Mouse (Mus musculus) embryonic facial prominence, embryonic 15.5 days (tissue): ENCODE data around the gene Napb. TPM values are rescaled to one million over a fixed set of nuclear protein-coding genes. Genes with fewer than 3 reads are reported as not detected.

ENCODE experiments used
- ATAC-seq: fragments of 200-750 bp; cut with Nextera tagmentation; 2 replicates; pipeline ENCODE4 v1.8.0; 2017; ENCODE audit warnings: low read depth, moderate TSS enrichment; ENCODE audit not compliant: insufficient number of reproducible peaks, low FRiP score, low TSS enrichment
- H3K27ac ChIP-seq: fragments of 300-500 bp; sonication (generic); replicated peaks from 2 replicates; pipeline ENCODE4 v1.5.1; 2015; ENCODE audit warnings: mild to moderate bottlenecking, inconsistent platforms
- H3K27me3 ChIP-seq: fragments of 300-500 bp; sonication (generic); 2 replicates; pipeline ENCODE4 v1.6.1; 2015; ENCODE audit warnings: inconsistent platforms
- H3K36me3 ChIP-seq: fragments of 300-500 bp; sonication (generic); 2 replicates; pipeline ENCODE4 v1.6.1; 2015; ENCODE audit warnings: mild to moderate bottlenecking, inconsistent platforms
- H3K4me1 ChIP-seq: fragments of 300-500 bp; sonication (generic); 2 replicates; pipeline ENCODE4 v1.6.1; 2015; ENCODE audit warnings: inconsistent platforms
- H3K4me2 ChIP-seq: fragments of 300-500 bp; sonication (generic); replicated peaks from 2 replicates; pipeline ENCODE4 v1.6.1; 2015; ENCODE audit warnings: mild to moderate bottlenecking, inconsistent platforms
- H3K4me3 ChIP-seq: fragments of 300-500 bp; sonication (generic); replicated peaks from 2 replicates; pipeline ENCODE4 v1.5.1; 2015; ENCODE audit warnings: mild to moderate bottlenecking, inconsistent platforms
- H3K9ac ChIP-seq: fragments of 300-500 bp; sonication (generic); 2 replicates; pipeline ENCODE4 v1.6.1; 2015; ENCODE audit warnings: inconsistent platforms
- H3K9me3 ChIP-seq: fragments of 300-500 bp; sonication (generic); replicated peaks from 2 replicates; pipeline ENCODE4 v1.6.1; 2016; ENCODE audit warnings: inconsistent platforms
- WGBS: fragments of 180-500 bp; shearing (Covaris S2); methylation state at CpG from one replicate; pipeline ENCODE4 v1.1.7; 2015; 5-methylcytosine and 5-hydroxymethylcytosine counted together
- polyA plus RNA-seq: library from polyadenylated mRNA; unstranded; fragments of >200 nt; fragmentation: Nextera tagmentation; extraction: Ambion mirVana; gene quantifications from 2 replicates; pipeline ENCODE4 v1.2.1, GENCODE M21; 2015

The Napb gene
- polyA plus RNA-seq, 1 experiment from 2014 or later: 5.6 TPM

GRCm38 (mm10) chr2:148685709-148686108 lies 46.6 kb downstream of the Napb start:
- Histone ChIP-seq H3K27me3 (no peaks in the 10 kb centered on the region), H3K27ac (no peak overlapping the region), H3K4me3 (no peak overlapping the region), H3K9me3 (no peaks in the 10 kb centered on the region), H3K9ac (no peak overlapping the region), H3K36me3 (peaks cover 59% of the 10 kb centered on the region), H3K4me2 (no peak overlapping the region), H3K4me1 (peaks cover 11% of the 10 kb centered on the region)
- 85% methylated on average over 3 of the region's 3 CpGs for WGBS
- ATAC-seq: no peak

- ATAC-seq: no peak
- no peaks in the 10 kb centered on the region for H3K9me3 ChIP-seq
- H3K27ac ChIP-seq: no peak overlapping the region
- H3K4me2 ChIP-seq: no peak overlapping the region
- no peaks in the 10 kb centered on the region for H3K27me3 ChIP-seq
- peaks cover 53% of the 10 kb centered on the region for H3K36me3 ChIP-seq
- no peak overlapping the region for H3K4me3 ChIP-seq
- 91% methylated on average over 2 of the region's 2 CpGs for WGBS
- peaks cover 15% of the 10 kb centered on the region for H3K4me1 ChIP-seq
- no peak overlapping the region for H3K9ac ChIP-seq
Observed at GRCm38 (mm10) chr2:148684972-148685371, 47.3 kb downstream of the Napb start.

GRCm38 (mm10) chr2:148683031-148683430 lies 49.2 kb downstream of the Napb start:
- no peak overlapping the region for H3K27ac ChIP-seq
- H3K4me3 ChIP-seq: no peak overlapping the region
- no peaks in the 10 kb centered on the region for H3K27me3 ChIP-seq
- H3K9me3 ChIP-seq: no peaks in the 10 kb centered on the region
- H3K4me2 ChIP-seq: no peak overlapping the region
- H3K36me3 ChIP-seq: peaks cover 42% of the 10 kb centered on the region
- H3K4me1 ChIP-seq: peaks cover 31% of the 10 kb centered on the region
- 86% methylated on average over 1 of the region's 1 CpGs for WGBS
- no peak for ATAC-seq
- H3K9ac ChIP-seq: no peak overlapping the region

- peaks cover 31% of the 10 kb centered on the region for H3K36me3 ChIP-seq
- H3K4me1 ChIP-seq: peaks cover 41% of the 10 kb centered on the region
- peak overlapping the region; percentile 92 for H3K27ac ChIP-seq
- no peaks in the 10 kb centered on the region for H3K27me3 ChIP-seq
- peak overlapping the region; percentile 82 for H3K4me3 ChIP-seq
- WGBS: 9% methylated on average over 17 of the region's 17 CpGs
- ATAC-seq: peak; percentile 32
- peak overlapping the region; percentile 82 for H3K9ac ChIP-seq
- peak overlapping the region; percentile 89 for H3K4me2 ChIP-seq
- no peaks in the 10 kb centered on the region for H3K9me3 ChIP-seq
Observed at GRCm38 (mm10) chr2:148681461-148681891, 50.8 kb downstream of the Napb start.

- Histone ChIP-seq H3K4me1 (peaks cover 41% of the 10 kb centered on the region), H3K9me3 (no peaks in the 10 kb centered on the region), H3K4me2 (peak within 1 kb of the TSS; percentile 89), H3K27me3 (no peaks in the 10 kb centered on the region), H3K27ac (peak within 1 kb of the TSS; percentile 92), H3K4me3 (peak within 1 kb of the TSS; percentile 82), H3K9ac (peak within 1 kb of the TSS; percentile 82), H3K36me3 (peaks cover 31% of the 10 kb centered on the region)
- WGBS: under 1% methylated on average over 39 of the region's 39 CpGs
- peak; percentile 95 for ATAC-seq
Observed at GRCm38 (mm10) chr2:148680775-148681291, 51.4 kb downstream of the Napb start, which contains the start of gene Gzf1. Gene Gzf1 (plus strand): TSS chr2:148681023.

DNA sequence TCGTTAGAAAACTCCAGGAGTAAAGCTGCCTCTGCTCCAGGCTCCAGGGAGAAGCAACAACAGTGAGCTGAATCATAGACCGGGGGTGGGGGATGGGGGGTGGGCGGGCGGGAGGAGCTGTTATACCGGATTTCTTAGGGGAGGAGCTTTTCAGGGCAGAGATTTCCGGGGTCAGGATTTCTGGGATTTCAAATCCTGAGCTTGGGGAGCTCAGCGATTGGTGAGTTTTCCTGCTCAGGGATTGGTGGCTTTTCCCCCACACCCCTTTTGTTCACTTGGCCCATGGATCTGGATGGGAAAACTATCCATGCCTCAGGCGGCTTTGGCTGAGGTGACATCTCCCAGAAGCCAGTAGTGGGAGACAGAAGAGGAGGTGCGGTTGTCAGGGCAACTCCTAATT lies 52.9 kb downstream of the Napb start:
- peak; percentile 59 for ATAC-seq
- Histone ChIP-seq H3K9me3 (no peaks in the 10 kb centered on the region), H3K4me2 (peak overlapping the region; percentile 89), H3K4me1 (peaks cover 43% of the 10 kb centered on the region), H3K27me3 (no peaks in the 10 kb centered on the region), H3K9ac (no peak overlapping the region), H3K27ac (peak overlapping the region; percentile 93), H3K36me3 (peaks cover 31% of the 10 kb centered on the region), H3K4me3 (peak overlapping the region; percentile 82)
- 3% methylated on average over 9 of the region's 9 CpGs for WGBS

DNA sequence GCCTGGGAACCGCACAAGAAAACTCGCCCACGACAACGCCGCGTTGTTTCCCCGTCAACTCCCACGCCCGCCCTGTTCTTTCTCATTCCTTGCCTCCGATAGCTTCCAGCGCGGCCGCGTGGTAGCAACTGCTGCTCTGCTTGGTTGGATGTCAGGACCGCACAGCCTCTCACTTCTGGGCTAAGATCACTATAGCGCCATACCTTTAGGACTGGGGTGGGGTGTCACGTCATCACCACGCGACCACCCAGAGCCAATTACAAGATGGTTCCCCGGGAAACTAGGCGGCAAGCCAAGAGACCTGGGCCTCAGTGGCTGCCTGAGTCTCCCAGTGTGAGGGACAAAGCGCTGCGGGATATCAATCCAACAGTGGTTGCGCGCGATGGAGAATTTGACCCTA lies 54.5 kb downstream of the Napb start:
- Histone ChIP-seq H3K9ac (peak overlapping the region; percentile 12; the same call in 1 of the 2 replicates), H3K4me1 (peaks cover 56% of the 10 kb centered on the region), H3K36me3 (peaks cover 21% of the 10 kb centered on the region), H3K4me2 (peak overlapping the region; percentile 50), H3K27ac (peak overlapping the region; percentile 83), H3K27me3 (no peaks in the 10 kb centered on the region), H3K4me3 (peak overlapping the region; percentile 46), H3K9me3 (no peaks in the 10 kb centered on the region)
- WGBS: 9% methylated on average over 26 of the region's 26 CpGs
- ATAC-seq: 0 out of 2 replicates have a peak, but pooled peaks have one; percentile 21

GRCm38 (mm10) chr2:148672199-148673096 lies 59.8 kb downstream of the Napb start, which contains the start of gene Nxt1:
Gene Nxt1 (plus strand): TSS chr2:148672601.
- Histone ChIP-seq H3K27ac (peak within 1 kb of the TSS; percentile 82), H3K9me3 (no peaks in the 10 kb centered on the region), H3K27me3 (no peaks in the 10 kb centered on the region), H3K4me3 (peak within 1 kb of the TSS; percentile 88), H3K4me1 (peaks cover 23% of the 10 kb centered on the region), H3K9ac (peak within 1 kb of the TSS; percentile 75), H3K36me3 (peaks cover 21% of the 10 kb centered on the region), H3K4me2 (peak within 1 kb of the TSS; percentile 77)
- ATAC-seq: peak; percentile 100
- WGBS: under 1% methylated on average over 58 of the region's 58 CpGs

GRCm38 (mm10) chr2:148663458-148663857 lies 68.8 kb downstream of the Napb start:
- Histone ChIP-seq H3K4me1 (no peaks in the 10 kb centered on the region), H3K4me2 (no peak overlapping the region), H3K27ac (no peak overlapping the region), H3K9ac (no peak overlapping the region), H3K27me3 (no peaks in the 10 kb centered on the region), H3K9me3 (no peaks in the 10 kb centered on the region), H3K4me3 (no peak overlapping the region), H3K36me3 (no peaks in the 10 kb centered on the region)
- no peak for ATAC-seq
- 98% methylated on average over 1 of the region's 1 CpGs for WGBS

DNA sequence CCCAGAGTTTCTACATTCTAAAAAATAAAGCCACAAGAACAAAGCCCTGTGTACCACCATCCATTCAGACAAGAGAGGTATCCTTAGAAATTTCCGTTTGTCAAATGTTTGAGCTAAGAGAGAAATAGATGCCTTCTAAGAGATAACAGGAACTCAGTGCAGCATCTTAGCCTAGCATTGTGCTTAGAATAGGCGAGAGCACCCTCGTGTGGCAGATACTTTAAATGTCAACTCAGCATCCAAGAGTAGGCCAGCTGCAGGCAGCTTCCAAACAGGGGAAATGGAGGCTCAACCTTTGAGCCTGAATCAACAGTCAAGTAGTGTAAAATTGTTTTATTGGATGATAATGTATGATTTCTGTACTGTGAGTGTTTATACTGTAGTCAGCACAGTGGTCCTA lies 77.3 kb downstream of the Napb start:
- no peaks in the 10 kb centered on the region for H3K9me3 ChIP-seq
- WGBS: 1% methylated on average over 3 of the region's 3 CpGs
- no peaks in the 10 kb centered on the region for H3K36me3 ChIP-seq
- no peaks in the 10 kb centered on the region for H3K27me3 ChIP-seq
- H3K4me3 ChIP-seq: no peak overlapping the region
- no peaks in the 10 kb centered on the region for H3K4me1 ChIP-seq
- H3K4me2 ChIP-seq: no peak overlapping the region
- H3K9ac ChIP-seq: no peak overlapping the region
- H3K27ac ChIP-seq: no peak overlapping the region
- ATAC-seq: no peak

- no peak for ATAC-seq
Observed at GRCm38 (mm10) chr2:148650587-148651357, 81.5 kb downstream of the Napb start.

More at GRCm38 (mm10) chr2:148650587-148651357, 81.5 kb downstream of the Napb start:
- no peaks in the 10 kb centered on the region for H3K27me3 ChIP-seq
- no peaks in the 10 kb centered on the region for H3K9me3 ChIP-seq
- no peak overlapping the region for H3K27ac ChIP-seq
- no peak overlapping the region for H3K9ac ChIP-seq
- no peak overlapping the region for H3K4me3 ChIP-seq
- no peaks in the 10 kb centered on the region for H3K4me1 ChIP-seq
- no peak overlapping the region for H3K4me2 ChIP-seq
- H3K36me3 ChIP-seq: no peaks in the 10 kb centered on the region
- 26% methylated on average over 3 of the region's 3 CpGs for WGBS
